Mouse (Mus musculus): ENCODE results near the gene Acsl4.

Gene Acsl4

GRCm38 (mm10) chrX:142390247-142390908, at the start of gene Acsl4:
TSS of gene Acsl4 (minus strand) at chrX:142390535.
- DNase-seq (ENCODE audit: low read depth, low spot score) = peak; percentile 74

DNA sequence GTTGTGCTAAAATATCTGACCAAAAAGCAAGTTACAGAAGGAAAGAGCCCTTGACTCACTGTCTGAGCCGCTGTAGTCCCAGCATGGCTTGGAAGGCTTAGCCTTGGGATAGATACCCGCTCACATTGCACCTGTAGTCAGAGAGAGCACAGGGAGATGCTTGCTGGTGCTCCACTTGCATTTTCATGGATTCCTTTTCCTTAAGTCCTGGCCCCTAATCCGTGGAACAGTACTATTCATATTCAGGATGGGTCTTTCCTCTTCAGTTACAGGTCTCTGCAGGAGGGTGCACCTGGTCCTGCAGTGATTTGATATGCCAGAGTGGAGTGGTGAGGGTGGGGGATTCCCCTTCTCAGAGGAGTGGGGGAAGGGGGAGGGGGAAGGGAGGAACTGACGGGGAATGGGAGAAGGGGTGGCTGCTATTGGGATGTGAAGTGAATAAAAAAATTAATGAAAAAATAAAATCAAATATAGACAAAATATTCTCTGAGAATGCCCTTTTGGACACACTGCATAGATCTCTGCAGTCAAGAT, 47.7 kb upstream of the Acsl4 start:
- DNase-seq (ENCODE audit: low read depth, low spot score) = peak; percentile 75

DNA sequence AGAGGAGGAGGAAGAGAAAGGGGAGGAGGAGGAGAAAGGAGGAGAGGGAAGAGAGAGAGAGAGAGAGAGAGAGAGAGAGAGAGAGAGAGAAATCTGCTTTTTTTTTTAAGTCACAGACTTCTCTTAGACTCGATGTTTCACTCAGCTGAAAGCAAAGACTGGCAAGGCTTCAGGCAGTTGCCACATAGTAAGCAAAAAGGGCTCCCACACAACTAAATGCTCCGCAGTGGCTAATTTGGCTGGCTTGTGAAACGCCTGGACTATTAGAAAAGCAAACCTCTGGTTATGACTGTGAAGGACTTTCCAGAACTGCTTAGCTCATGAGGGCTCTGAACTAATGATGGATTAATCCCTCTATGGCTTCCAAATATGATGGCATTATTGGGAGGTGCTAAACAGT, 42.5 kb upstream of the Acsl4 start:
- no peak for DNase-seq (ENCODE audit: low read depth, low spot score)

DNA sequence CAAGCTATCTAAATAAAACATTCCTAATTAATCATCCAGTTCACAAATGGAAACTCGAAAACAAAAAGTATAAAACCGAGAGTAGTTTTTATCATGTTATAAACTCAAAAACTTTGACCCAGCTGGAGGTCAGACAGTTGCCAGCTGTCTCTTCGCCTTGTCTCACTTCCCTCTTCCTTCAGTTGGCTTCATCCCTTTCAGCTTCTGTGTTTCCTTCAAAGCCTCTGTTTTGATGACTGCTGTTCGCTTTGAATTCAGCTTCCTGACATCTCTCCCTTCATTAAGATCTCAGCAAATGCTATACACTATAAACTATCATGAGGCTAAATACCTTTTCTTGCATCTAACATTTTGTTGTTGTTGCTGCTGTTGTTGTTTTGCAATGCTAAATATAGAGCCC, 36.8 kb upstream of the Acsl4 start:
- no peak for DNase-seq (ENCODE audit: low read depth, low spot score)

- no peak for DNase-seq (ENCODE audit: low read depth, low spot score)
These were observed 36.3 kb upstream of the Acsl4 start for GRCm38 (mm10) chrX:142426628-142427027.

DNA sequence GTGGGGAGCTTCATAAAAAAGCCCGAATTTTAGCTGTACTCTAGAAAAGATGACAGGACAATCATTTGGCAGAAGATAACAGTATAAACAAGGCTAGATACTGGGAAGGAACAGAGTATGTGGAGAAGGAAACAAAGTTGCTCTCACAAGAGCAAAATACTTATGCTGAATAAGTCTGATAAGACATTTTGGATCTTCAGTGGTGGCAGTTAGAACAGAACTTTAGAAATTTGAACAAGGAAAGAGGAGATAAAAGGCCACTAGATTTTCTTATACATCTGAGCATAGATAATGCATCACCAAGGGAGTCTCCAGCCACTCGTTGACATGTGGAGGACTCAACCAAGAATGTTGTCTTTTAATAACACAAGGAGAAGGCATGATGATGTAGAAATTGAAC, 23.5 kb upstream of the Acsl4 start:
- DNase-seq (ENCODE audit: low read depth, low spot score) = no peak

- no peak for DNase-seq (ENCODE audit: low read depth, low spot score)
These were observed 19.7 kb upstream of the Acsl4 start for GRCm38 (mm10) chrX:142410060-142410459.

DNA sequence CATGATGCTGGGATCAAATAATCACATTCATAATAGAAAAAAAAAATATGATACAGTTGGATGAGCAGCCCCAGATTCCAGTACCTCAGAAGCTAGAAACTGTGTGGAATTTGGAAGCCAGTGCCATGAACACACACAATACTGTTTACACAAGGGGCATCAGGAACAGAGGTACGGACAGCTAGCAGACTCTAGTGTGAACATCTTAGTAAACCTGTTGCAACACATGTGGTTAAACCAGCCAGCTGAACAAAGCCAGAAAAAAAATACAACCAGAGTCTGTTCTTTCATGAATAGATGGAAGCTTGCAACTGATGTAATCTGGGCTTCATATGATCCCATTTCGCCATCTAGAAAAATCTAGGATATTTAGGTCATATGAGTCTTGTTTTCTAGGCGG, 19.0 kb upstream of the Acsl4 start:
- no peak for DNase-seq (ENCODE audit: low read depth, low spot score)

GRCm38 (mm10) chrX:142403114-142403513, 12.8 kb upstream of the Acsl4 start:
- no peak for DNase-seq (ENCODE audit: low read depth, low spot score)

DNA sequence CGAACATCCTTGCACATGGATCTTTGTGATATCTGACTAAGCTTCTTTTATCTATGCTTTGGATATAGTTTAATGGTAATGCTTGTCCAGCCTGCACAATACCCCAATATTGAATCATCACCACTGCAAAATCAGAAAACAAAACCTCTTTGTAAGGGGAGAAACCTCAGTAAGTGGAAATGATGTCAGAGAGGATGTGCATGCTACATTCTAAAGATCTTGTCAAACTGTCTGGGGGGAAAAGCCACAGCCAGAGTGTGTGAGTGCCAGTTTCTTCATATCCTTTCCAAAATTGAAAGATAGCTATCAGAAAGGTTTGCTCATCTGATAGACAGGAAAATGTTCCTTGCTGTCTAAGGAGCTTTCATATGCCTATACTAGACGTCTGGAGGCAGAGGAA, 8.3 kb upstream of the Acsl4 start:
- DNase-seq (ENCODE audit: low read depth, low spot score) = no peak

GRCm38 (mm10) chrX:142390909-142391265, 552 bp upstream of the Acsl4 start:
- DNase-seq (ENCODE audit: low read depth, low spot score) = no peak

GRCm38 (mm10) chrX:142389581-142390159, 665 bp downstream of the Acsl4 start:
- DNase-seq (ENCODE audit: low read depth, low spot score) = peak; percentile 7

DNA sequence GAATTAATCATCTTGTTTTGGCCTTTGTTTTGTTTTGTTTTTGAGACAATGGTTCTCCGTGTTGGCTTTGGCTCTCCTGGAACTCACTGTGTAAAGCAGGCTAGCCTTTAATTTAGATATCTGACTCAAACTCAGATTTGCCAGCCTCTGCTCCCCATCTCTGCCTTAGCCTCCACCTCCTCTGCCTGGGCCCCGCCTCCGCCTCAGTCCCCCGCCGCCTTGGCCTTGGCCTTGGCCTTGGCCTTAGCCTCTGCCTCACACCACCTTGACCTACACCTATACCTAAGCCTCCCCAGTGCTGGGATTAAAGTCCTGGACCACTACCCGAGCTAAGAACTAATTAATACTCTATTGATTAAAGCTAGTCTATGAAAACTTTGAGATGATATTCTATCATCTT, 2.2 kb downstream of the Acsl4 start:
- peak; percentile 3 for DNase-seq (ENCODE audit: low read depth, low spot score)

DNA sequence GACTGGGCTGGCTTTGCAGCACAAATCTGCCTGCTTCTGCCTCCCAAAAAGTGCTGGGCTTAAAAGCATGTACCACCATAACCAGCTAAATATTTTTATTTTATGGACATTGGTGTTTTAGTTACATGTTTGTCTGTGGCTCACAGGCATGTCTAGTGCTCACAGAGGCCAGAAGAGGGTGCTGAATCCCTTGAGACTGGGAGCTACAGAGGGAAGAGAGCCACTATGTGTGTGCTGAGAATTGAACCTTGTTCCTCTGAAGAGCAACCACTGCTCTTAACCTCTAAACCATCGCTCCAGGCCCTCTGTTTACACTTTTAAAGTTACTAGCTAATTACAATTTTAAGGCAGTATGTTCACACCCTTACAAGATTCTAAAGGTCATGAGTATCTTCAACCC, 2.7 kb downstream of the Acsl4 start:
- peak; percentile 19 for DNase-seq (ENCODE audit: low read depth, low spot score)

DNA sequence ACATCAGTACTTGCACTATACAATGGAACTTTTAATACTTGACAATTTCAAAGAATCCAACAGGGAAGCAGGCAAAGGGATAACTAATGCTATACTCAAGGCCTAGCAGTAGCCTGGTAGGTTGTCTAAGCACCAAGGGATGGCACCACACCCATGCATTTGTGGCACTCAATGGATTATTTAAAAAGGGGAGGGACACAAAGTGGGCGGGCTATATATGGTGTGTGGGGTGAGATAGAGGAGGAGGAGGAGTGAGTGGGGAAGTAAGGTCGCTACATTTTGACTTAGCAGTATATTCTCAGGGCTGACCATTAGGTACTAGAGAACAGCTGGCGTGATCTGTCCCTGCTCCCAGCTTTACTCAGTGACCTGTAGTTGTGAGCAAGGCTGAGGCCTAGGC, 5.4 kb downstream of the Acsl4 start:
- DNase-seq (ENCODE audit: low read depth, low spot score) = no peak

GRCm38 (mm10) chrX:142379894-142380293, 10.4 kb downstream of the Acsl4 start:
- peak; percentile 5 for DNase-seq (ENCODE audit: low read depth, low spot score)

DNA sequence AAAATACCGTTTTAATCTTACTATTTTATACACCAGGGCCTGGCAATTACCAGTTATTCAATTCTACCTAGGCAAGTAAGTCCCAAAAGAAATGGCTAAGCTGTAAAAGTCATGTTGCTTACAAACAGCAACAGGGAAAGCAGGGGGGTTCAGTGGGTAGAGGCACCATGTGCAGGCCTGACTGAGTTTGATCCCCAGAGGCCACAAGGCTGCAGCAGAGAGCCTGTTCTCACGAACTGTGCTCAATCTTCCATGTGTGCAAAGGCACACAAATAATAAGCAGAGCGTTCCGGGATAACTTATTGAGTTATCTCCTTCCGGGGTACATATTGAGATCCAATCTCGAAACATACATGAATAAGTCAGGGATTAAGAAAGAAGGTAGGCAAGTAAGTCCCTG, 12.3 kb downstream of the Acsl4 start:
- DNase-seq (ENCODE audit: low read depth, low spot score) = peak; percentile 3

- DNase-seq (ENCODE audit: low read depth, low spot score) = no peak
These were observed 13.0 kb downstream of the Acsl4 start for GRCm38 (mm10) chrX:142377358-142377757.

DNA sequence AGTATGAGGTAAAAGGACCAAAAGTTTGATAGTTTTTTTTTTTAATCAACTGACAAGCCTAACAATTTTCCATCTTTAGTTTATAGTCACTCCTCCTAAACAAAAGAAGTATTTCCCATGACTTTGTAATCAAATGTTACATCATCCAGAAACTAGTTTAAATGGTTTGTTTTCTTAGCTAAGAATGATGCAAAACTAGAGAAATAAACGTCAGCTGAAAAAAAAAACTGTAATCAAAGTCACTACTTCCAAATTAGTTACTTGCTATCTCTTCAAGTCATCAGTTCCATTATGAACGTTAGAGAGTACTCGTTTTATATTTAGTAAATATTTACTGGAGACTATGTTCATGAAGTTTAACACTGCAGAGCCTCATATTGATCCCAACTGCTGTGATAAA, 13.6 kb downstream of the Acsl4 start:
- no peak for DNase-seq (ENCODE audit: low read depth, low spot score)

DNA sequence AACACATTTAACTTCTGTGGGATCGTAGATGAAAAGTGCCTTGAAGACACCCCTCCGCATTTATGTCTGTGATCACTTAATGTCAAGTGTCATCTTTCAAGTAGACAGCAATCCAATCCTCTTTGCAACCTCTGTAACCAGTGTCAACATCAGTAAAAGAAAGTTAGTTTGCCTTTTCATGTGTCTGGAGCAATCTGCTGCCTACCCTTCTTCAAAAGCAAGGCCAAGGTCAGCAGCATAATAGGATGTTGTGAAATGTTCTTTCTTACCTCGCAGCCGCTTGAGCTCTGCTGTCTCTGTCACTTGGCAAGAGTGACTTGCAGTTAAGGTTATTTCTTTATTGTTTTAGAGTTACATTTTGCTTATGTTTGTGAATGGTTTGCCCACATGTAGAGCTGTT, 14.8 kb downstream of the Acsl4 start:
- no peak for DNase-seq (ENCODE audit: low read depth, low spot score)

- DNase-seq (ENCODE audit: low read depth, low spot score) = peak; percentile 24
These were observed 17.9 kb downstream of the Acsl4 start for GRCm38 (mm10) chrX:142372393-142372792.

- DNase-seq (ENCODE audit: low read depth, low spot score) = no peak
These were observed 20.4 kb downstream of the Acsl4 start for GRCm38 (mm10) chrX:142369935-142370334.

DNA sequence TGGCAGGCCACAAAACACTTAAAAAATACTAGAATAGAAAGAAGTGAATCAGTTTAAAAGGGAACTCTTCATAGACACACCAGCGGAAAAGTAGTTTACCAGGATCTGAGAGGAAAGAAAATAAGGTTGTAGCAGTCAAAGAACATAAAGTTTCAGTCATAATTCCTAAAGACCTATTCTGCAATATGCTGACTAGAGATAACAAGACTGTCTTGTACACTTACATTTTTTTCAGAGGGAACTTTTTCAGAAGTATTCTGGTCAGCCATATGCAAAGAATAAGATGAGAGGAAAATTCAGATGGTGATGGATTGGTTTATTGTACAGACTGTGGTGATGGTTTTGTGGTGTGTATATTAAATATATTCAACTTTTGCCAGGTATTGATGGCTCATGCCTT, 26.5 kb downstream of the Acsl4 start:
- no peak for DNase-seq (ENCODE audit: low read depth, low spot score)

DNA sequence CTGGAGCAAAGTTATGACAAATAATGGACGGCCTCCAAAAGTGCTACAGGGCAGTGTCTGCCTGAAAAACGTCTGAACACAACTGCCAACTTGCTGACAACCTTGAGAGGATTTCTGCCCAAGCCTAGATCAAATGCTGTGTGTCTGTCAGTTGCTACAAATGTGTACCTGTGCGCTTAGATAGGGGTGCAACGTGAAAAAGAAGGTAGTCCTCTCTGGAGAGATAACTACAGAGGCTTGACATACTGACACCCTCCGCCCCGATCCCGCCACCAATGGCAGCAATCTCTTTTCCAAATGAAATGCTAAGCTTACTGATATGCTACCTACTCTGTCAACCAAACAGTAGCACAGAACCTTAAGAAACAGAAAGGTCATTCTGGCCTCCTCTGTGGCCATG, 31.3 kb downstream of the Acsl4 start:
- DNase-seq (ENCODE audit: low read depth, low spot score) = no peak

All from ES-CJ7 (cell line).